Mouse (Mus musculus) monocyte, adult 59 days (primary cell): Measurements from ENCODE around the gene Lsp1. TPM values are rescaled to one million over a fixed set of nuclear protein-coding genes. Genes with fewer than 3 reads are reported as not detected.

Experiments used
- total RNA-seq, 2 experiments: library from RNA; stranded (reverse); gene quantifications; one replicate each; pipeline ENCODE4 v1.2.4; 2023

The Lsp1 gene
- 1,000 to 10,000 TPM; 1,508 to 1,740 TPM for total RNA-seq

DNA sequence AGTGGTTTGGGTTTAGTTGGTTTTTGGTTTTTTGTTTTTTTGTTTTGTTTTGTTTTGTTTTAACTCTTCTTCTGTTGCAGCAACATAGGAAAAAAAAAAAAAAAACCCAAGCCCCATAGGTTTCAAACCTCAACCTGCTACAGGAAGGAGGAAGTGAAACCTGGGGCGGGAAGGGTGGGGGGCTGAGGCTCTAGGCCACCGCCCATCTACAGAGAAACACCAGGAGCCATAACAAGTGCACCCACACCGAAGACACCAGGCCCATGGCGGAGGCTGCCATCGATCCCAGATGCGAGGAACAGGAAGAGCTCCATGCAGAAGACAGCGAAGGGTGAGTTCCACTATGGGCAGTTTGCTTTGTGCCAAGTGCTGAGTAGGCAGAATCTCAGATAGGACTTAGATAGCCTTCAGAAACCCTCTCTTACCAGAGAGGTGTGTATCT is at the start of gene Lsp1:
Lsp1 (plus strand) TSS at position 174 of the 442 bp plus-strand sequence.

GRCm38 (mm10) chr7:142434137-142434865 is 26.3 kb upstream of the Lsp1 start, which contains the start of gene Syt8:
Syt8 (plus strand) TSS chr7:142434850.

DNA sequence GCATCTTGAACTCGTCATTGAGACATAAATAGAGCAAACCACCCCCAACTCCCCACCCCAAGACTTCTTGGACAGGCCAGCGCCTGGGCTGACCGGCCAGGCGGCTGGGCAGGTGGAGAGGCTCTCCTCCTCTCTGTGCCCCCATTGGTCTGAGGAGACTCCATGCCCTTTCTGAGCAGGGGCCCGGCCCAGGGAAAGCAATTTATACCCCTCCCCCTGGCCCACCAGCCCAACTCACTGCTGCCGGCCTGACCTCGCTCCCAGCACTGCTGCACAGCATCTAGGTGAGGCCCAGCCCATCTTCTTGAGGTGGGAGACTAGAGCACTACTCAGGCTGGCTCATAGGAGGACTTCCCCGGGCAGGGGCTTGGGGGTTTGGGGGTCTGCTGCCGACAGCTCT is 19.0 kb upstream of the Lsp1 start, which contains the start of gene Tnni2:
Tnni2 (plus strand) TSS at position 224 of the 400 bp plus-strand sequence.

DNA sequence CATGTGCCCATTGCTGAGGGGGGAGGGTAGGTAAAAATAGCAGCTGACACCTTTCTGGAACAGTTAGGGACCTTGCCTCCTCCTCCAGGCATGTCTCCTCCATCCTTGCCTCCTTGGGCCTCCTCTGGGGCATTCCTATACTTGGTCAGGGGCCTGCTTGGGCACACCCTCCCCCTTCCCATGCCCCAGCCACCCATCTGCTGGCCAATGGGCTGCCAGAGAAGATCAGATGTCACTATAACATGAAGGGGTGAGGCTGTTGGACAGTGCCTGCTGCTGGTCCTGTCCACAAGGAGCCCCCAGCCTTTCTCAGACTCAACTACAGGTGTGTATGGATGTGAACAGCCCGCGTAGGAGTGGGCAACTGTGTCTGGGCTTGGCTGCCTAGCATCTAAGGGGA is 38.0 kb downstream of the Lsp1 start, which contains the start of gene Tnnt3:
Tnnt3 (plus strand) TSS at position 262 of the 400 bp plus-strand sequence.

GRCm38 (mm10) chr7:142532671-142533058 is 72.1 kb downstream of the Lsp1 start, which contains the start of gene Mrpl23:
Mrpl23 (plus strand) TSS chr7:142532686.

Other genes starting within 250 kb of the Lsp1 start
- not detected for gene Gm7579, start 248.9 kb upstream of the Lsp1 start, total RNA-seq
- gene Krtap5-5, start 230.8 kb upstream of the Lsp1 start, total RNA-seq, result not detected
- not detected for gene Gm40460, start 219.7 kb upstream of the Lsp1 start, total RNA-seq
- gene Gm2431, start 202.5 kb upstream of the Lsp1 start, total RNA-seq, result not detected
- gene Gm4559, start 186.4 kb upstream of the Lsp1 start, total RNA-seq, result not detected
- gene Krtap5-1, start 163.7 kb upstream of the Lsp1 start, total RNA-seq, result not detected
- gene Krtap5-4, start 157.3 kb upstream of the Lsp1 start, total RNA-seq, result not detected
- 10 to 100 TPM in 1 of 2 experiments, 1 to 10 TPM in 1; 8.6 to 10.3 TPM for gene Ifitm10, start 87.1 kb upstream of the Lsp1 start, total RNA-seq
- not detected for gene Gm49369, start 78.1 kb upstream of the Lsp1 start, total RNA-seq
- 100 to 1,000 TPM; 587 to 608 TPM for gene Ctsd, start 72.8 kb upstream of the Lsp1 start, total RNA-seq
- not detected for gene Syt8, start 26.0 kb upstream of the Lsp1 start, total RNA-seq
- gene Tnni2, start 19.0 kb upstream of the Lsp1 start, total RNA-seq, result 10 to 100 TPM in 1 of 2 experiments, 1 to 10 TPM in 1; 8.4 to 13.1 TPM
- gene Tnnt3, start 38.0 kb downstream of the Lsp1 start, total RNA-seq, result 10 to 100 TPM; 39.8 to 40.8 TPM
- gene Mrpl23, start 71.9 kb downstream of the Lsp1 start, total RNA-seq, result 1 to 10 TPM; 3.5 to 3.7 TPM
- gene Igf2, start 206.0 kb downstream of the Lsp1 start, total RNA-seq, result not detected
- not detected for gene Gm49394, start 209.1 kb downstream of the Lsp1 start, total RNA-seq